Mouse (Mus musculus) forebrain, embryonic 16.5 days (tissue): Measurements from ENCODE around the gene Plpp2. TPM values are rescaled to one million over a fixed set of nuclear protein-coding genes. Genes with fewer than 3 reads are reported as not detected.

Experiments
- ATAC-seq: fragments of 200-750 bp; cut with Nextera tagmentation; 2 replicates; pipeline ENCODE4 v1.8.0; 2017; ENCODE audit warnings: mild to moderate bottlenecking, moderate library complexity
- H3K27ac ChIP-seq: fragments of 300-500 bp; sonication (generic); 2 replicates; pipeline ENCODE4 v1.5.1; 2014; ENCODE audit warnings: low read length, control low read depth
- H3K27me3 ChIP-seq: fragments of 300-500 bp; sonication (generic); replicated peaks from 2 replicates; pipeline ENCODE4 v1.6.1; 2014; ENCODE audit warnings: low read length; ENCODE audit not compliant: control insufficient read depth, insufficient read depth
- H3K36me3 ChIP-seq: fragments of 300-500 bp; sonication (generic); 2 replicates; pipeline ENCODE4 v1.6.1; 2014; ENCODE audit not compliant: control insufficient read depth, insufficient read depth
- H3K4me1 ChIP-seq: fragments of 300-500 bp; sonication (generic); replicated peaks from 2 replicates; pipeline ENCODE4 v1.6.1; 2014; ENCODE audit warnings: low read length; ENCODE audit not compliant: control insufficient read depth, insufficient read depth
- H3K4me2 ChIP-seq: fragments of 300-500 bp; sonication (generic); 2 replicates; pipeline ENCODE4 v1.6.1; 2014; ENCODE audit warnings: mild to moderate bottlenecking, low read length, control low read depth
- H3K4me3 ChIP-seq: fragments of 300-500 bp; sonication (generic); replicated peaks from 2 replicates; pipeline ENCODE4 v1.5.1; 2014; ENCODE audit warnings: mild to moderate bottlenecking, low read length, control low read depth
- H3K9ac ChIP-seq: fragments of 300-500 bp; sonication (generic); replicated peaks from 2 replicates; pipeline ENCODE4 v1.6.1; 2014; ENCODE audit warnings: low read depth, low read length, control low read depth
- H3K9me3 ChIP-seq: fragments of 300-500 bp; sonication (generic); 2 replicates; pipeline ENCODE4 v1.6.1; 2016; ENCODE audit warnings: low read length; ENCODE audit not compliant: control insufficient read depth
- WGBS: fragments of 180-500 bp; shearing (Covaris S2); extraction: QIAGEN DNeasy Blood & Tissue Kit; methylation state at CpG from one replicate; pipeline ENCODE4 v1.1.7; 2014; 5-methylcytosine and 5-hydroxymethylcytosine counted together
- polyA plus RNA-seq: library from polyadenylated mRNA; unstranded; fragments of >200 nt; fragmentation: Nextera tagmentation; extraction: Ambion mirVana; gene quantifications from 2 replicates; pipeline ENCODE4 v1.2.1, GENCODE M21; 2015

Gene Plpp2
- polyA plus RNA-seq, 1 experiment from 2014 or later = 11.6 TPM

DNA sequence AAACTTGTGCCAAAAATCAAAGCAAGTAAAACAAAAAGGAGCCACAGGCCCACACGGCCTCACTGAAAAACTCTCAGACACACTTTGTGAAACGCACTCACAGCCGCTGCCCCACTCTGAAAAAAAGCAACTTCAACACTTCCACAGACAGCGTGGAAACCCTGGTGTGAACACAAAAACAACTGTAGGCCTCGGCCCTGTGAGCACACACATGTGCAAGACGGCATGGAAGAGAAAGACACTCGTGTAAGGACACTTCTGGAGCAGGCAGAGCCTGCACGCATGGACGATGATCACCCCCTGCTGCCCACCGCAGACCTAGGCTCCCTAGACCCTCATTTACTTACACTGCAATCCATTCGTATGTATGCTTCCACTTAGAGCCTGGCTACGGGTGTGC, 12.3 kb upstream of the Plpp2 start:
- no peaks in the 10 kb centered on the region for H3K9me3 ChIP-seq
- H3K27me3 ChIP-seq = no peaks in the 10 kb centered on the region
- no peak overlapping the region for H3K4me3 ChIP-seq
- H3K27ac ChIP-seq = no peak overlapping the region
- peaks cover 49% of the 10 kb centered on the region for H3K36me3 ChIP-seq
- no peak overlapping the region for H3K4me2 ChIP-seq
- WGBS = 85% methylated on average over 12 of the region's 12 CpGs
- no peak overlapping the region for H3K9ac ChIP-seq
- ATAC-seq = no peak
- no peaks in the 10 kb centered on the region for H3K4me1 ChIP-seq

DNA sequence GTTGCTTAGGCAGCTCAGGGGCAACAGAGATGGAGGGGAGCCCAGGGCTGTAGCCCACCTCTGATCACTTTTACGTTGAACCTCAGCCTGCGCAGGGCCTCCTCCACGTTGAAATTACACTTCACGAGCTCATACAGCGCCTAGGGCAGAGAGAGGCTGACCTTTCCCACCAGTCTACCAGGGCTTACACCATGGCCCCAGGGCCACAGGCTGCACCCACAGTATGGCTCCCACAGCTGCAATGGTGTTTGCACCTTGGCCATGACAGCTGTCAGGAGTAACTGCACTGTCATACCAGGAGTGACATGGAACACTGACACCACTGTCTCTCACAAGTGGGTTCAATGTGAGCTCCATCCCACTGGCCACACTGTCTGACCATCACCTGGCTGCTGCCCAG, 11.0 kb upstream of the Plpp2 start:
- Histone ChIP-seq H3K9me3 (no peaks in the 10 kb centered on the region), H3K27ac (no peak overlapping the region), H3K36me3 (peaks cover 51% of the 10 kb centered on the region), H3K9ac (no peak overlapping the region), H3K27me3 (no peaks in the 10 kb centered on the region), H3K4me2 (no peak overlapping the region), H3K4me3 (no peak overlapping the region), H3K4me1 (no peaks in the 10 kb centered on the region)
- no peak for ATAC-seq
- 96% methylated on average over 5 of the region's 5 CpGs for WGBS

DNA sequence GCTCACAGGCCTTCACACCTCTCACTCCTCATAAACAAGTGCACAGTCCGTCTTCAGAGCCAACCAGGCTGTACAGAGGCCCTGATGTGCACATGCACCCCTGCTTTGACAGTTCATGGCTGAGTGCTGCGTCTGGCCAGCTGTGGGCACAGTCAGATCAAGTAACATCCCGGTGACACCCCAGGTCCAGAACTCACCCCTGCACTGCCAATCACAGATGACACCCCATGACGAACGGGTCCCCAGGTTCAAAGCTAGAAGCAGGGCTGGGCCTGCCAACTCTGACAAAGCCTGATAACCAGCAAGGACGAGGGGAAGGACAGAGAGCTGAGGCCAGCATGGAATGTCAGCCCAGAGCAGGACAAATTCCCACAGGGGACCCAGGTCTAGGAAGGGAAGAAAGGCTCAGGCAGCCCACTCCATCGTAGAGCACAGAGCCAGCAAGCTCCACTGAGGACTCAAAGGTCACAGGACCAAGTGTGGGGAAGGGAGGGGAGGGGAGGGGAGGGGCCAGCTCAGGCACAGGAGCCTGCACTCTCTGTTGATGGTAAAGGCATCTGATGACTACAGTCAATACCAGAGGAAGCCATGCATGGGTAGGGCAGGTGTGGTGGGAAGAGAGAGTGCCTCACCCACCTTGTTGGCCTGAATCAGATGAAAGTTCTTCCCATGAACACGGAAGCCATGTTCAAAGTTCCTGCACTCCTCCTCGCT, 10.4 kb upstream of the Plpp2 start:
- Histone ChIP-seq H3K9ac (no peak overlapping the region), H3K9me3 (no peaks in the 10 kb centered on the region), H3K27ac (no peak overlapping the region), H3K27me3 (no peaks in the 10 kb centered on the region), H3K4me2 (no peak overlapping the region), H3K4me3 (no peak overlapping the region), H3K4me1 (no peaks in the 10 kb centered on the region), H3K36me3 (peaks cover 49% of the 10 kb centered on the region)
- 89% methylated on average over 9 of the region's 9 CpGs for WGBS
- no peak for ATAC-seq

DNA sequence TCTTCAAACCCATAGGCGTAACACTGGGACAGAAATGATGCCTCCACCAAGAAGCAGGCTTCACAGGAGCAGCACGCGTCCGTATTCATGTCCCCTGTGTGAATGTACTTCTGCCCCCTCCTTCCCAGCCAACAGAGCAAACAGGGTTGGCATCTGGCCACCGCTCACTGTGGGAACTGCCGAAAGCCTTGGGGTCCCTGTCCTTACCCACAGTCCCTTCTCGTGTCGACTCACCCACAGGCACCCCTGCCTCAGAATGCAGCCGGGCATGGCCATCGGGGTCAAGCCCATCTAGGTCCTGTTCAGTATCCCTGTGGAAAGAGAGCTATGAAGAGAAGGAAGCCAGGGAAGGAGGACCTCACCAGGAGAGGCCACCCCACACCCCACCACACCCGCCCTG, 8.6 kb upstream of the Plpp2 start:
- Histone ChIP-seq H3K9ac (no peak overlapping the region), H3K9me3 (no peaks in the 10 kb centered on the region), H3K4me1 (no peaks in the 10 kb centered on the region), H3K36me3 (peaks cover 36% of the 10 kb centered on the region), H3K4me2 (no peak overlapping the region), H3K27ac (no peak overlapping the region), H3K4me3 (no peak overlapping the region), H3K27me3 (no peaks in the 10 kb centered on the region)
- 93% methylated on average over 11 of the region's 11 CpGs for WGBS
- no peak for ATAC-seq

DNA sequence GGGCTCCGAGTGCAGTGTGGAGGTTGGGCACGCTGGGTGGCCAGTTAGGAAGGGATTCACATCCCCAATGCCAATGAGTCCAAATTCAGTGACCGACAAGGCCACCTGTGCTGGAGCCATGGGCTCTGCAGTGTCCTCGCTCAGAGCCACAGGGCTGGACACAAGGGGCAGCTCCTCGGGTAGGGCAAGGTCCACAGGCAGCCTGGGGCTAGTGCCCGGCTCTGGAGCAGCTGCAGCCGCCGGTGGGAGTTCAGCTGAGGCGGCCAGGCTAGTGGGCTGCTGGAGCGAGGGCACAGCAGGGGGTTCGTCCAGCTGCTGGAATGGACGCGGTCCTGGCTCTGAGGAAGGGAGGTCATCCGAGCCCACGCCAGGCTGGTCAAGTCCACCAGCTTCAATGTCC, 7.9 kb upstream of the Plpp2 start:
- no peaks in the 10 kb centered on the region for H3K4me1 ChIP-seq
- H3K27ac ChIP-seq = no peak overlapping the region
- no peak for ATAC-seq
- 78% methylated on average over 15 of the region's 15 CpGs for WGBS
- H3K4me3 ChIP-seq = no peak overlapping the region
- no peaks in the 10 kb centered on the region for H3K9me3 ChIP-seq
- H3K9ac ChIP-seq = no peak overlapping the region
- no peak overlapping the region for H3K4me2 ChIP-seq
- peaks cover 31% of the 10 kb centered on the region for H3K36me3 ChIP-seq
- H3K27me3 ChIP-seq = no peaks in the 10 kb centered on the region

DNA sequence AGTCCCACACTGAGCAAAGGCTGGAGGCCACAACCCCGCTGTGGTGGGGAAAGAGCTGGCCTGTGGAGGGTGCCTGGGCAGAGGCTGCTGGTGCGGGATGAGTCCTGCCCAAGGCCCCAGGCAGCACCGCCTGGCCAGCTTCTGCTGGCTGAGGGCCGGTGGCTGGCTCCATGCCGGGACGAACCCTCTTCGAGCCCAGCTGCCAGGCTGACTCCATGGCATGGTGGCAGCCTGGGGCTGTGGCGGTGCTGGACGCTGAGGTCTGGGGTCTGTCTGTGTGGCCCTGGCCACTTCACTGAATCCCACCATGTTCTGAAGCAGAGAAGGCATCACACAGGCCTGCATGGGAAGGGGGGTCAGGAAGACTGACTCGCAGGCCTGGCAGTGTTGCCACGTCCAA, 7.2 kb upstream of the Plpp2 start:
- Histone ChIP-seq H3K4me3 (no peak overlapping the region), H3K4me1 (no peaks in the 10 kb centered on the region), H3K27me3 (no peaks in the 10 kb centered on the region), H3K4me2 (no peak overlapping the region), H3K36me3 (peaks cover 27% of the 10 kb centered on the region), H3K27ac (no peak overlapping the region), H3K9me3 (no peaks in the 10 kb centered on the region), H3K9ac (no peak overlapping the region)
- WGBS = 96% methylated on average over 11 of the region's 11 CpGs
- ATAC-seq = no peak

DNA sequence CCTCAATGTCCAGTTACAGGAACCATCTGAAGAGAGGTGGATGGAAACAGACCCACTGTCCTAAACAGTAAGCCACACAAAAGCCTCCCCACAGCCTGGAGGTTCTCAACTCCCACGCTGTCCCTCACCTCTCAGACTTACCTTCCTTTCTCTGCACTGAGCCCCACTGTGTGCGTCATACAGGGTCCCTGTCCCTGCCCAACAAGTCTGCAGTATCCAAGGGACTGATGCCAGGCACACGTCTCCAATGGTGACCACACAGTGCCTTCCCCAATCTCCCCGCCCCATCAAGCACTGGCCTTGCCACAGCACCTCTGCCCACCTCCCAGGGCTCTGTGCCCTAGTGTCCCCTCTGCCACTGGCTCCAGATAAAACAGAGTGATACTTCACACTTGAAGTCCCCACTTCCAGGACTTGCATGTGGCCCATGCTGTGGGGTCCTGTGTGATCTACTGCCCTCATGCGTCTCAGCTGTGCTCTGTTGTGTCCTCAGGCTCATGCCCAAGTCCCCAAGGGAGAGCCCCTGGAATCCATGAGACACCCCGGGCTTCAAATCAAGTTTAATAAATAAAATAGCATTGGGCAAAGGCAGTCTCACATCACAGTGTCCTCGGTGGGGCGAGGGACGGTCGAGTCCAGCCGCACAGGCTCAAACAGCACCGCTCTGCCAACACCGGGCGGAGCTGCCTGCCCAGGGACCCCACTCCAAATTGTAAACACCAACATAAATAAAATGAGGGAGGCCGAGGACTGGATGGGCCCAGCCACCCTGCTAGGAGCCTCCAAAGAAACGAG, 6.3 kb upstream of the Plpp2 start:
- ATAC-seq = no peak
- 94% methylated on average over 16 of the region's 16 CpGs for whole genome bisulfite sequencing
- Histone ChIP-seq H3K9me3 (no peaks in the 10 kb centered on the region), H3K36me3 (peaks cover 21% of the 10 kb centered on the region), H3K9ac (no peak overlapping the region), H3K27ac (no peak overlapping the region), H3K4me2 (no peak overlapping the region), H3K27me3 (no peaks in the 10 kb centered on the region), H3K4me1 (no peaks in the 10 kb centered on the region), H3K4me3 (no peak overlapping the region)

DNA sequence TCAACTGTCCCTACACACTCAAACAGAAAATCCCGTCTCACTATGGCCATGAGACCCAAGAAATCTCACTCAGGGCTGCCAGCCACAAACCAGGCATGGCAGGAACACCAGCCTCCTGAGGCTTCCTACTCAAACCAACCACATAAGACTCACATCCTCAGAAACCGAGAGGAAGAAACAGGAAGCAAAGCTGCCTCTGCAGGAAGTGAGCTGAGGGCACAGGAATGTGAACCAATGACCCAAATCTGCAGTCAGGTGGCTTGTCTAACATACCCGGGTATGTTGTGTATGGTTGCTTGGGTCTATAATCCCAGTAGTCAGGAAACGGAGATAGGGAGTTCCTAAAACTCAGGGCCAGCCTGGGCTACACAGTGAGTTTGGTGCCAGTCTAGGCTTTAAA, 5.3 kb upstream of the Plpp2 start:
- 80% methylated on average over 4 of the region's 4 CpGs for WGBS
- Histone ChIP-seq H3K9ac (no peak overlapping the region), H3K4me2 (no peak overlapping the region), H3K27ac (no peak overlapping the region), H3K27me3 (no peaks in the 10 kb centered on the region), H3K4me3 (no peak overlapping the region), H3K36me3 (peaks cover 16% of the 10 kb centered on the region), H3K9me3 (no peaks in the 10 kb centered on the region), H3K4me1 (peaks cover under 1% of the 10 kb centered on the region; the same call in 1 of the 2 replicates)
- ATAC-seq = no peak

DNA sequence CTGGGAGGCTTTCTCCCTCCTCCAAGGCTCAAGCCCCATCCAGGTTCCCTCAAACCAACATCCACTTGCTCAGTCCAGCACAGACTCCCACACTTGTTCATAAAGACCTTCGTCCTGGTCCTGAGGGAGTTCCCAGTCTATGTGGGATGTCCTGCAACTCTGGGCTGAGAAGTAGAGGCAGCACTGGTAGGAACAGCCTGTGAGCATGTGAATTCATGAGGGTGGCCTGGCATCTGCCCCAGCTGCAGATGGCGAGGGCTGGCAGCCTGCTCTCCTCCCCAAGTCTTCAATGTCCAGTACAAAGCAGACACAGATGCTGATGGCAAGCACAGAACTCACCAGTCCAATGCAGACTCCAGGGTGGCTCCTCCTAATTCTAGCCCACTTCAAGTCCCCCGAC, 4.7 kb upstream of the Plpp2 start:
- no peak overlapping the region for H3K4me2 ChIP-seq
- H3K27me3 ChIP-seq = no peaks in the 10 kb centered on the region
- H3K9me3 ChIP-seq = no peaks in the 10 kb centered on the region
- peaks cover 4% of the 10 kb centered on the region for H3K4me1 ChIP-seq
- H3K36me3 ChIP-seq = peaks cover 13% of the 10 kb centered on the region
- H3K4me3 ChIP-seq = no peak overlapping the region
- H3K27ac ChIP-seq = no peak overlapping the region
- 91% methylated on average over 3 of the region's 3 CpGs for WGBS
- no peak for ATAC-seq
- no peak overlapping the region for H3K9ac ChIP-seq
